Mouse (Mus musculus) small intestine, adult 2 months (tissue): Measurements from ENCODE around the gene Pvrig.

Source experiments
- CTCF ChIP-seq: fragments of 200-500 bp; IDR thresholded peaks from 2 replicates; pipeline ENCODE4 v1.5.1; 2012; ENCODE audit warnings: low read depth, mild to moderate bottlenecking, control low read depth, inconsistent platforms, low read length, moderate library complexity, mixed read lengths; ENCODE audit not compliant: insufficient replicate concordance, insufficient read length; ENCODE audit errors: extremely low read depth
- POLR2A ChIP-seq: fragments of 200-500 bp; IDR thresholded peaks from 2 replicates; pipeline ENCODE4 v1.6.1; 2012; ENCODE audit warnings: low read depth, mild to moderate bottlenecking, control low read depth, inconsistent platforms, low read length, moderate library complexity

DNA sequence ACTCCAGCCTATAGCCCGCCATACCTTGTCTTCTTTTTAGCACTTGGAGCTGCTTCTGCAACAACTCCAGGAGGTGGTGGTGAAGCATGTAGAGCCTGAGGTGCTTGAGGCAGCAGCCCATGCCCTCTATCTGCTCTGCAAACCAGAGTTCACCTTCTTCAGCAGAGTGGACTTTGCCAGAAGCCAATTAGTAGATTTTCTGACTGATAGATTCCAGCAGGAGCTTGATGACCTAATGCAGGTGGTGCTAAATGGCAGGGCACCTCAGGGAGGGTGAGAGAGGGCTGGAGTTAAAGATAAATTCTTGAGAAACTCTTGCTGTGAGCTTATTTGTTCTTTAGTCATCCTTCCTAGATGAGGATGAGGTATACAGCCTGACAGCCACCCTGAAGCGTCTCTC, 42.1 kb upstream of the Pvrig start:
- no peak for TF ChIP-seq CTCF
- no peak for TF ChIP-seq POLR2A
